Comparison of ENCODE assay signal across 18 mouse cellular contexts in genomic region chr5:150425038-150425437, GRCm38 (mm10).
A peak's percentile ranks its signal among the peaks of the same experiment; 100 is the strongest.
DNase-seq lines count a peak whose midpoint lies in the region; ATAC-seq and TF ChIP-seq lines count a peak whose summit lies in the region.
"Had no signal": no experiment of that assay in that cellular context is flagged by ENCODE, and none has a peak within 500 bp of the region (broad histone marks: within the 10 kb centered on the region; RNA-seq: fewer than 3 reads in every experiment).

No protein-coding gene starts in this region.

- no peak overlapping the region for H3K4me2 ChIP-seq in forebrain, postnatal 0 days (ENCODE audit: low read depth)
- no peak overlapping the region for H3K4me2 ChIP-seq in forebrain, embryonic 12.5 days
- no peak overlapping the region for H3K4me2 ChIP-seq in hindbrain, postnatal 0 days (ENCODE audit: low read depth, low read length)
- no peak overlapping the region for H3K4me2 ChIP-seq in hindbrain, embryonic 14.5 days (replicated peaks)
- no peak overlapping the region for H3K4me2 ChIP-seq in midbrain, embryonic 15.5 days
- H3K4me2 ChIP-seq: embryonic facial prominence, embryonic 12.5 days; forebrain, embryonic 15.5 days; heart, embryonic 12.5 days; intestine, embryonic 15.5 days had no signal

- peak; percentile 86 for ATAC-seq in forebrain, postnatal 0 days
- ATAC-seq in forebrain, embryonic 12.5 days (ENCODE audit: low FRiP score), result no peak
- peak; percentile 75 for ATAC-seq in hindbrain, postnatal 0 days
- no peak for ATAC-seq in hindbrain, embryonic 14.5 days (ENCODE audit: low FRiP score)
- ATAC-seq in midbrain, embryonic 15.5 days (replicated peaks), result 0 out of 2 replicates have a peak, but pooled peaks have one; percentile 60
- ATAC-seq: forebrain, embryonic 15.5 days; intestine, embryonic 15.5 days had no signal

- WGBS in forebrain, postnatal 0 days, result 64% methylated on average over 5 of the region's 5 CpGs
- WGBS in forebrain, embryonic 12.5 days, result 82% methylated on average over 5 of the region's 5 CpGs
- WGBS in hindbrain, postnatal 0 days, result 67% methylated on average over 5 of the region's 5 CpGs
- 71% methylated on average over 5 of the region's 5 CpGs for WGBS in hindbrain, embryonic 14.5 days
- 70% methylated on average over 5 of the region's 5 CpGs for WGBS in midbrain, embryonic 15.5 days

- no peaks in the 10 kb centered on the region for H3K4me1 ChIP-seq in forebrain, postnatal 0 days (ENCODE audit: insufficient read depth)
- H3K4me1 ChIP-seq in forebrain, embryonic 12.5 days, result no peaks in the 10 kb centered on the region
- no peaks in the 10 kb centered on the region for H3K4me1 ChIP-seq in hindbrain, postnatal 0 days (ENCODE audit: insufficient read depth, low read length)
- H3K4me1 ChIP-seq in hindbrain, embryonic 14.5 days (replicated peaks; ENCODE audit: control insufficient read depth, insufficient read depth, low read length), result no peaks in the 10 kb centered on the region
- H3K4me1 ChIP-seq in midbrain, embryonic 15.5 days, result no peaks in the 10 kb centered on the region
- H3K4me1 ChIP-seq: embryonic facial prominence, embryonic 12.5 days; forebrain, embryonic 15.5 days; heart, embryonic 12.5 days; intestine, embryonic 15.5 days had no signal

- no peaks in the 10 kb centered on the region for H3K9me3 ChIP-seq in forebrain, postnatal 0 days (ENCODE audit: low read length)
- H3K9me3 ChIP-seq in forebrain, embryonic 12.5 days, result no peaks in the 10 kb centered on the region
- H3K9me3 ChIP-seq in hindbrain, postnatal 0 days (ENCODE audit: low read length), result no peaks in the 10 kb centered on the region
- H3K9me3 ChIP-seq in hindbrain, embryonic 14.5 days (ENCODE audit: control insufficient read depth, low read length), result no peaks in the 10 kb centered on the region
- H3K9me3 ChIP-seq in midbrain, embryonic 15.5 days, result no peaks in the 10 kb centered on the region
- H3K9me3 ChIP-seq: embryonic facial prominence, embryonic 12.5 days; forebrain, embryonic 15.5 days; heart, embryonic 12.5 days; intestine, embryonic 15.5 days had no signal

- no peaks in the 10 kb centered on the region for H3K27me3 ChIP-seq in forebrain, postnatal 0 days (ENCODE audit: insufficient read depth, low read length)
- no peaks in the 10 kb centered on the region for H3K27me3 ChIP-seq in forebrain, embryonic 12.5 days
- no peaks in the 10 kb centered on the region for H3K27me3 ChIP-seq in hindbrain, postnatal 0 days (ENCODE audit: insufficient read depth, low read length)
- H3K27me3 ChIP-seq in hindbrain, embryonic 14.5 days (ENCODE audit: control insufficient read depth, insufficient read depth, low read length), result no peaks in the 10 kb centered on the region
- no peaks in the 10 kb centered on the region for H3K27me3 ChIP-seq in midbrain, embryonic 15.5 days (replicated peaks)
- H3K27me3 ChIP-seq: embryonic facial prominence, embryonic 12.5 days; forebrain, embryonic 15.5 days; heart, embryonic 12.5 days; intestine, embryonic 15.5 days had no signal

- no peak overlapping the region for H3K9ac ChIP-seq in forebrain, postnatal 0 days
- H3K9ac ChIP-seq in forebrain, embryonic 12.5 days, result no peak overlapping the region
- H3K9ac ChIP-seq in hindbrain, postnatal 0 days (replicated peaks; ENCODE audit: low read length), result no peak overlapping the region
- no peak overlapping the region for H3K9ac ChIP-seq in hindbrain, embryonic 14.5 days
- no peak overlapping the region for H3K9ac ChIP-seq in midbrain, embryonic 15.5 days
- H3K9ac ChIP-seq: embryonic facial prominence, embryonic 12.5 days; forebrain, embryonic 15.5 days; heart, embryonic 12.5 days; intestine, embryonic 15.5 days had no signal

- TF ChIP-seq CTCF in forebrain, postnatal 0 days (IDR thresholded peaks at IDR 0.05; ENCODE audit: low read depth), result no peak
- TF ChIP-seq CTCF in hindbrain, postnatal 0 days (IDR thresholded peaks at IDR 0.05; ENCODE audit: low read depth), result no peak

- H3K36me3 ChIP-seq in forebrain, postnatal 0 days (ENCODE audit: insufficient read depth), result peaks cover 65% of the 10 kb centered on the region
- peaks cover 6% of the 10 kb centered on the region; the same call in 1 of the 2 replicates for H3K36me3 ChIP-seq in forebrain, embryonic 12.5 days (replicated peaks)
- peaks cover 47% of the 10 kb centered on the region for H3K36me3 ChIP-seq in hindbrain, postnatal 0 days (ENCODE audit: insufficient read depth, low read length)
- H3K36me3 ChIP-seq in hindbrain, embryonic 14.5 days (replicated peaks; ENCODE audit: control insufficient read depth, insufficient read depth), result peaks cover 98% of the 10 kb centered on the region
- H3K36me3 ChIP-seq in midbrain, embryonic 15.5 days (replicated peaks), result peaks cover 47% of the 10 kb centered on the region
- H3K36me3 ChIP-seq: embryonic facial prominence, embryonic 12.5 days had no signal

- no peak overlapping the region for H3K27ac ChIP-seq in forebrain, postnatal 0 days (ENCODE audit: low read depth, low read length)
- no peak overlapping the region for H3K27ac ChIP-seq in forebrain, embryonic 12.5 days
- no peak overlapping the region for H3K27ac ChIP-seq in hindbrain, postnatal 0 days
- H3K27ac ChIP-seq in hindbrain, embryonic 14.5 days, result no peak overlapping the region
- no peak overlapping the region for H3K27ac ChIP-seq in midbrain, embryonic 15.5 days
- H3K27ac ChIP-seq: embryonic facial prominence, embryonic 12.5 days; forebrain, embryonic 15.5 days; heart, adult 2 months; intestine, embryonic 15.5 days had no signal

- DNase-seq in forebrain, postnatal 0 days, result peak; percentile 18
- DNase-seq in hindbrain, postnatal 0 days (ENCODE audit: low spot score), result no peak
- DNase-seq in hindbrain, embryonic 14.5 days (ENCODE audit: low spot score), result no peak
- DNase-seq in brain, adult 2 months (ENCODE audit: low read depth, low spot score), result peak; percentile 30
- DNase-seq in urinary bladder, adult 18-20 months (ENCODE audit: low spot score in 2 of 2), result no peak
- DNase-seq in urinary bladder, postnatal 36 days (ENCODE audit: low spot score in 2 of 2), result no peak
- DNase-seq: adrenal gland, postnatal 10 days; cerebellum, adult 11-12 months; cerebellum, adult 9-10 months; cerebellum, postnatal 25 days; gastrocnemius, postnatal 36 days; heart, adult 2 months had no signal

- no peak overlapping the region for H3K4me3 ChIP-seq in forebrain, postnatal 0 days (ENCODE audit: low read depth, low read length)
- H3K4me3 ChIP-seq in forebrain, embryonic 12.5 days (replicated peaks), result no peak overlapping the region
- no peak overlapping the region for H3K4me3 ChIP-seq in hindbrain, postnatal 0 days (ENCODE audit: low read length)
- H3K4me3 ChIP-seq in hindbrain, embryonic 14.5 days (replicated peaks; ENCODE audit: low read length), result no peak overlapping the region
- no peak overlapping the region for H3K4me3 ChIP-seq in midbrain, embryonic 15.5 days
- H3K4me3 ChIP-seq: embryonic facial prominence, embryonic 12.5 days; forebrain, embryonic 15.5 days; heart, adult 2 months; heart, embryonic 12.5 days; intestine, embryonic 15.5 days had no signal

Comparison
In these comparisons a context has a peak if more than half of its experiments do, and no peak if none do; other contexts are left out.
1. ATAC-seq: peak in forebrain, postnatal 0 days (single experiment), hindbrain, postnatal 0 days (single experiment) and midbrain, embryonic 15.5 days (single experiment); none in forebrain, embryonic 12.5 days (single experiment) and hindbrain, embryonic 14.5 days (single experiment).
2. DNase-seq: peak in forebrain, postnatal 0 days (single experiment) and brain, adult 2 months (single experiment); none in hindbrain, postnatal 0 days (single experiment), hindbrain, embryonic 14.5 days (single experiment), urinary bladder, adult 18-20 months (0 of 2) and urinary bladder, postnatal 36 days (0 of 2).